Mouse (Mus musculus) neural tube, embryonic 14.5 days (tissue): ENCODE measurements around the gene Olfr643. TPM values are rescaled to one million over a fixed set of nuclear protein-coding genes. Genes with fewer than 3 reads are reported as not detected.
A peak's percentile ranks its signal among the peaks of the same experiment; 100 is the strongest.

Source experiments
- ATAC-seq: fragments of 200-750 bp; cut with Nextera tagmentation; 2 replicates; pipeline ENCODE4 v1.8.0; 2017; ENCODE audit warnings: low read depth, mild to moderate bottlenecking, moderate TSS enrichment, moderate library complexity
- H3K27ac ChIP-seq: fragments of 300-500 bp; sonication (generic); 2 replicates; pipeline ENCODE4 v1.5.1; 2014; ENCODE audit warnings: low read depth, mild to moderate bottlenecking, control low read depth, low read length, moderate library complexity, mixed read lengths
- H3K27me3 ChIP-seq: fragments of 300-500 bp; sonication (generic); 2 replicates; pipeline ENCODE4 v1.6.1; 2014; ENCODE audit warnings: low read length; ENCODE audit not compliant: control insufficient read depth, insufficient read depth
- H3K36me3 ChIP-seq: fragments of 300-500 bp; sonication (generic); 2 replicates; pipeline ENCODE4 v1.6.1; 2014; ENCODE audit warnings: low read length, mixed read lengths; ENCODE audit not compliant: control insufficient read depth, insufficient read depth
- H3K4me1 ChIP-seq: fragments of 300-500 bp; sonication (generic); 2 replicates; pipeline ENCODE4 v1.6.1; 2014; ENCODE audit warnings: low read length; ENCODE audit not compliant: control insufficient read depth, insufficient read depth
- H3K4me2 ChIP-seq: fragments of 300-500 bp; sonication (generic); 2 replicates; pipeline ENCODE4 v1.6.1; 2014; ENCODE audit warnings: mild to moderate bottlenecking, low read depth, low read length, control low read depth
- H3K4me3 ChIP-seq: fragments of 300-500 bp; sonication (generic); 2 replicates; pipeline ENCODE4 v1.5.1; 2014; ENCODE audit warnings: low read depth, low read length, control low read depth, mixed read lengths
- H3K9ac ChIP-seq: fragments of 300-500 bp; sonication (generic); replicated peaks from 2 replicates; pipeline ENCODE4 v1.6.1; 2014; ENCODE audit warnings: low read depth, mild to moderate bottlenecking, control low read depth, low read length, mixed read lengths
- H3K9me3 ChIP-seq: fragments of 300-500 bp; sonication (generic); 2 replicates; pipeline ENCODE4 v1.6.1; 2016; ENCODE audit warnings: low read length; ENCODE audit not compliant: control insufficient read depth
- WGBS: fragments of 180-500 bp; shearing (Covaris S2); extraction: QIAGEN DNeasy Blood & Tissue Kit; methylation state at CpG from one replicate; pipeline ENCODE4 v1.1.7; 2014; 5-methylcytosine and 5-hydroxymethylcytosine counted together
- polyA plus RNA-seq: library from polyadenylated mRNA; unstranded; fragments of >200 nt; fragmentation: Nextera tagmentation; extraction: Ambion mirVana; gene quantifications from 2 replicates; pipeline ENCODE4 v1.2.1, GENCODE M21; 2014

Gene Olfr643
- polyA plus RNA-seq, 1 experiment from 2014 or later, result not detected

DNA sequence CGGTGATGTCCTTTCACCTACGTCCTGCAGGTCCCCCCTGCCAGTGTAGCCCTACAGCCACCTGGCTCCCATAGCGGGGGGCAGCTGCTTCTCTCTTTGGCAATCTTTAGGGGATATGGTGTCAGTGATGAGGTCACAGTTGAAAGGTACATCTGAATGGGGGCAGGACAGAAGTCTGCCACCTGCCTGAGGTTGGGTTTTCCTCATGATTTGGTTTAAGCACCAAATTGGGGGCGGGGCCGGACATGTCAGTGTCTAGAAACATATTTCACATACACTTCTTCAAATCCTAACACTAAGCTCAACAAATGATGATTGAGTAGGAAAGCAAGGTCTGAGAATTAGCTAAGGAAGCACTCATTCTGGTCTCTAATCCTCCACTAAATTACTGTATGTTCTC lies 7.5 kb downstream of the Olfr643 start, which contains the start of gene Ubqln5:
TSS of gene Ubqln5 (minus strand) at position 101 of the 400 bp plus-strand sequence.
- H3K4me3 ChIP-seq, result no peak within 1 kb of the TSS
- no peak within 1 kb of the TSS for H3K4me2 ChIP-seq
- H3K27ac ChIP-seq, result no peak within 1 kb of the TSS
- 97% methylated on average over 5 of the region's 5 CpGs for WGBS
- H3K9me3 ChIP-seq, result no peaks in the 10 kb centered on the region
- no peaks in the 10 kb centered on the region for H3K36me3 ChIP-seq
- no peaks in the 10 kb centered on the region for H3K4me1 ChIP-seq
- ATAC-seq, result no peak
- no peaks in the 10 kb centered on the region for H3K27me3 ChIP-seq
- H3K9ac ChIP-seq, result no peak within 1 kb of the TSS

DNA sequence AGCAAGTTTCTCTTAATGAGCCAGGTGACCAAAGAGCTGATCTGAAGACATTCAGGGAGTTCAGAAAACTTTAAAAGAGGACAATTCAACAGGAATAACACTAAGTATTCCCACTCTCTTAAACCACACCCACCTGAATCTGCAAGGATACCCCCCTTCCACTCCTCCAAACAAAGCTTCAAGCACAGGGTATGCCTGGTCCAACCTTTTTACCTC lies 32.5 kb downstream of the Olfr643 start, which contains the start of gene Olfr646:
TSS of gene Olfr646 (plus strand) at position 117 of the 216 bp plus-strand sequence.
- H3K27ac ChIP-seq, result no peak within 1 kb of the TSS
- H3K9me3 ChIP-seq, result no peaks in the 10 kb centered on the region
- H3K4me1 ChIP-seq, result no peaks in the 10 kb centered on the region
- H3K36me3 ChIP-seq, result no peaks in the 10 kb centered on the region
- no peak for ATAC-seq
- H3K27me3 ChIP-seq, result no peaks in the 10 kb centered on the region
- H3K9ac ChIP-seq, result no peak within 1 kb of the TSS
- no peak within 1 kb of the TSS for H3K4me3 ChIP-seq
- H3K4me2 ChIP-seq, result no peak within 1 kb of the TSS

- no peaks in the 10 kb centered on the region for H3K27me3 ChIP-seq
- no peak overlapping the region for H3K27ac ChIP-seq
- peak; percentile 54; the same call in 1 of the 2 replicates for ATAC-seq
- H3K9ac ChIP-seq, result no peak overlapping the region
- no peaks in the 10 kb centered on the region for H3K36me3 ChIP-seq
- no peak overlapping the region for H3K4me2 ChIP-seq
- WGBS, result 17% methylated on average over 4 of the region's 4 CpGs
- no peaks in the 10 kb centered on the region for H3K4me1 ChIP-seq
- H3K4me3 ChIP-seq, result no peak overlapping the region
- no peaks in the 10 kb centered on the region for H3K9me3 ChIP-seq
Observed at GRCm38 (mm10) chr7:104103913-104104756, 33.1 kb downstream of the Olfr643 start.

DNA sequence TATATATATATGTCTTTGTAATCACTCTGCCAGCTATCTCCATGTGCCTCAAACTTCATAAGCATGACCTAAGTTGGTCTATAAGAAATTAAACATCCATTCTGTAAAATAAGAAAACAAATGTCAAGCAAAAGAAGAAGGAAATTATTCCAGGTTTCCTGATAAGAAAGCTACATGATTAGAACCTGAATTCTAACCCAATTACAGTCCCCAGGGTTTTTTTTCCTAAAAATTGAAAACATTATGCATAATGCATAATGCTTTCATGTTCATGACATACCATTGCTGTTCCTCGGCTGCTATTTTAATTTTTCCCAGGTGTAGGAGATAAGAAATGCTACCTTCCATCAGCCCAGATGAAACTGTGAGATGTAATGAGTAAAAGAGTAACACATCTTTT lies 51.8 kb downstream of the Olfr643 start, which contains the start of gene Olfr645:
TSS of gene Olfr645 (minus strand) at position 101 of the 400 bp plus-strand sequence.
- no peak within 1 kb of the TSS for H3K4me3 ChIP-seq
- 86% methylated on average over 1 of the region's 1 CpGs for WGBS
- no peaks in the 10 kb centered on the region for H3K27me3 ChIP-seq
- H3K36me3 ChIP-seq, result no peaks in the 10 kb centered on the region
- no peak within 1 kb of the TSS for H3K9ac ChIP-seq
- H3K4me1 ChIP-seq, result no peaks in the 10 kb centered on the region
- ATAC-seq, result no peak
- no peaks in the 10 kb centered on the region for H3K9me3 ChIP-seq
- H3K4me2 ChIP-seq, result no peak within 1 kb of the TSS
- H3K27ac ChIP-seq, result no peak within 1 kb of the TSS

DNA sequence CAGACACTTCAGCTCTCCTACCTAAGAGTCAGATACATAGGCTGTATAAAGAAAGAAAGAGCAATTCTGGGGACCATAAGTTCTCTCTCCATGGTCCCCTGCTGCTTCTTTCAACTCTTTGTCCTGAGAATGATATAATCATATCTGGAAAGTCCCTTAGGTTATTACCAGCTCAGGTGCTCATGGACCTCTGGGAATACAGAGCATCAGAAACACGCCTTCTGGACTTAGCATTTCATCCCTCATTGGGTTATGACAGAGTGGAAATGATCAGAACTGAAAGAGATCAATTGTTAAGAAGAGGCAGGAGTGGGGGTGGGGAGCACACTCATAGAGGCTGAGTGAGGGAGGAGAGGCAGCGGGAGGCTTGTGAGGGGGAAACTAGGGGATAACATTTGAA lies 65.4 kb downstream of the Olfr643 start, which contains the start of gene Olfr644:
TSS of gene Olfr644 (minus strand) at position 101 of the 400 bp plus-strand sequence.
- Histone ChIP-seq H3K4me2 (no peak within 1 kb of the TSS), H3K9ac (no peak within 1 kb of the TSS), H3K9me3 (no peaks in the 10 kb centered on the region), H3K27ac (no peak within 1 kb of the TSS), H3K4me1 (no peaks in the 10 kb centered on the region), H3K4me3 (no peak within 1 kb of the TSS), H3K36me3 (no peaks in the 10 kb centered on the region), H3K27me3 (no peaks in the 10 kb centered on the region)
- no peak for ATAC-seq
- 78% methylated on average over 2 of the region's 2 CpGs for WGBS

DNA sequence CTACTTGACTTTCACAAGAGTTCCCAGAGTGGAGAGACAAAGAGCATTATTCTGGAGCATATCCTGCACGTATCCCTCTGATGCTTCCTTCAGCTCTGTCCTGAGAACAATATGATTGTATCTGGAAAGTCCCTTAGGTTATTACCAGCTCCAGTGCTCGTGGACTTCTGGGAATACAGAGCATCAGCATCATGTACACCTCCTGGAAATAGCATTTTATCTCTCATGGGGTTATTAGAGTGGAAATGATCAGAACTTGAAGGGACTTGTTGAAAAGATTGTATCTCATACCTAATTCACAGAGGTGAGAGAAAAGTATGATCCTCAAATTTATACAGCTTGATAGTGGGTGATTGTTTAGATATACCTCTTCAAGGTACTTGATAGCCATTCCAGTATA lies 75.9 kb downstream of the Olfr643 start, which contains the start of gene 4930516K23Rik:
TSS of gene 4930516K23Rik (minus strand) at position 101 of the 400 bp plus-strand sequence.
- ATAC-seq, result no peak
- Histone ChIP-seq H3K4me3 (no peak within 1 kb of the TSS), H3K4me2 (no peak within 1 kb of the TSS), H3K27me3 (no peaks in the 10 kb centered on the region), H3K36me3 (no peaks in the 10 kb centered on the region), H3K9me3 (no peaks in the 10 kb centered on the region), H3K4me1 (no peaks in the 10 kb centered on the region), H3K27ac (no peak within 1 kb of the TSS), H3K9ac (no peak within 1 kb of the TSS)
- 53% methylated on average over 2 of the region's 2 CpGs for WGBS

- WGBS, result 92% methylated on average over 1 of the region's 1 CpGs
- Histone ChIP-seq H3K27ac (no peak overlapping the region), H3K9ac (no peak overlapping the region), H3K9me3 (no peaks in the 10 kb centered on the region), H3K27me3 (no peaks in the 10 kb centered on the region), H3K4me1 (no peaks in the 10 kb centered on the region), H3K4me2 (no peak overlapping the region), H3K4me3 (no peak overlapping the region), H3K36me3 (no peaks in the 10 kb centered on the region)
- ATAC-seq, result no peak
Observed at GRCm38 (mm10) chr7:104059215-104059614, 78.0 kb downstream of the Olfr643 start.

DNA sequence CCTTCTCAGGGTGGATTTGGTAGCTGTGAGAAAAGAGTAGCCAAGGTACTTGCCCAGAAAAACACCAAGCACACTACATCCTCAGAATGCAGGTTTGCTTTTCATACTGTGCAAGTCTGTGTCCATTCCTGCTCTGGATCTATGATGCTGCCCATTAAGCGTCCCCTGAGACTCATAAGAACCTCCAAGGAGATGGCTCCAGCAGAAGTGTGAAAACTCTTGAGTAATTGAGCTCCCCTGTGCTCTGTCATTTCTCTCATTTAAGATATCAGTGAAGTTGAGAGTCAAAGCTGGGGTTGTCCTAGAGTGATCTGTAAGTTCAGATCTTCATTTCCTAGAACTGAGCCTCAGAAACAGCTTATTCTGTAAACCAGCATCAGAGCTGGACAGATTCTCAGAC lies 84.6 kb downstream of the Olfr643 start, which contains the start of gene Olfr642:
TSS of gene Olfr642 (minus strand) at position 101 of the 400 bp plus-strand sequence.
- Histone ChIP-seq H3K36me3 (no peaks in the 10 kb centered on the region), H3K9ac (no peak within 1 kb of the TSS), H3K9me3 (no peaks in the 10 kb centered on the region), H3K4me1 (no peaks in the 10 kb centered on the region), H3K4me2 (no peak within 1 kb of the TSS), H3K27me3 (no peaks in the 10 kb centered on the region), H3K27ac (no peak within 1 kb of the TSS), H3K4me3 (no peak within 1 kb of the TSS)
- no peak for ATAC-seq
- 79% methylated on average over 1 of the region's 1 CpGs for WGBS

- ATAC-seq, result no peak
Observed at GRCm38 (mm10) chr7:104050745-104051144, 86.5 kb downstream of the Olfr643 start.

More at GRCm38 (mm10) chr7:104050745-104051144, 86.5 kb downstream of the Olfr643 start:
- H3K27ac ChIP-seq, result no peak overlapping the region
- no peaks in the 10 kb centered on the region for H3K9me3 ChIP-seq
- 94% methylated on average over 4 of the region's 4 CpGs for WGBS
- no peaks in the 10 kb centered on the region for H3K4me1 ChIP-seq
- no peaks in the 10 kb centered on the region for H3K36me3 ChIP-seq
- no peak overlapping the region for H3K9ac ChIP-seq
- no peak overlapping the region for H3K4me3 ChIP-seq
- H3K4me2 ChIP-seq, result no peak overlapping the region
- no peaks in the 10 kb centered on the region for H3K27me3 ChIP-seq
